In the genomic region with DNA sequence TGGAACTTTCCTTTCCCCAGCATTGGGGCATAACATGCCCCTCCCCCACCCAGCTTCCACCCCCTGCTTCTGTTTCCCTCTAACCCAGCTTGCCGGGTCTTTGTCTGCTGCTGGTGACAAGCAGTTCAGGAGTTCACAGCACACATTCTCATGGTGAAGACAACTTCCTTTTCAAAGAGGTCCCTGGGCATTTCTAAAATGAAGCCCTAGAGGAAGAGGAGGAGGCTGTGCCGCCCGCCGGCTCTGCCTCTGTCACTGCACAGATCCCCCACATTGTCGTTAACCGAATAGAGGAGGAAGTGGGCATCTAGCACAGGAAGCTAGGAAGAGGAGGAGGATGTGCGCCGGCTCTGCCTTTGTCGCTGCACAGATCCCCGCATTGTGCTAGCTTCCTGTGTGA, we compare ENCODE assay signal across 8 mouse cellular contexts.
DNase-seq lines count a peak whose midpoint lies in the region; ATAC-seq lines count a peak whose summit lies in the region.

No protein-coding gene starts in this region.

- peaks cover 36% of the 10 kb centered on the region for H3K4me1 ChIP-seq in embryonic facial prominence, embryonic 15.5 days
- H3K4me1 ChIP-seq in midbrain, embryonic 16.5 days (ENCODE audit: control insufficient read depth, insufficient read depth, low read length) = peaks cover 31% of the 10 kb centered on the region

- H3K27ac ChIP-seq in embryonic facial prominence, embryonic 15.5 days (replicated peaks) = peak overlapping the region; percentile 45
- no peak overlapping the region; the same call in 1 of the 2 replicates for H3K27ac ChIP-seq in midbrain, embryonic 16.5 days (ENCODE audit: low read length)

- H3K4me2 ChIP-seq in embryonic facial prominence, embryonic 15.5 days (replicated peaks) = peak overlapping the region; percentile 28
- H3K4me2 ChIP-seq in midbrain, embryonic 16.5 days (ENCODE audit: low read length) = peak overlapping the region; percentile 5; the same call in 1 of the 2 replicates

- no peak for ATAC-seq in embryonic facial prominence, embryonic 15.5 days (ENCODE audit: insufficient number of reproducible peaks, low FRiP score, low TSS enrichment, low read depth)
- ATAC-seq in midbrain, embryonic 16.5 days = no peak

- H3K36me3 ChIP-seq in embryonic facial prominence, embryonic 15.5 days = no peaks in the 10 kb centered on the region
- no peaks in the 10 kb centered on the region for H3K36me3 ChIP-seq in midbrain, embryonic 16.5 days (ENCODE audit: control insufficient read depth, insufficient read depth, low read length)

- no peaks in the 10 kb centered on the region for H3K9me3 ChIP-seq in embryonic facial prominence, embryonic 15.5 days (replicated peaks)
- no peaks in the 10 kb centered on the region for H3K9me3 ChIP-seq in midbrain, embryonic 16.5 days (replicated peaks; ENCODE audit: control insufficient read depth, low read length, poor library complexity, severe bottlenecking)

- H3K4me3 ChIP-seq in embryonic facial prominence, embryonic 15.5 days (replicated peaks) = no peak overlapping the region
- no peak overlapping the region for H3K4me3 ChIP-seq in midbrain, embryonic 16.5 days (ENCODE audit: low read depth, low read length)

- no peaks in the 10 kb centered on the region for H3K27me3 ChIP-seq in embryonic facial prominence, embryonic 15.5 days
- no peaks in the 10 kb centered on the region for H3K27me3 ChIP-seq in midbrain, embryonic 16.5 days (ENCODE audit: control insufficient read depth, insufficient read depth, low read depth, low read length)

- H3K9ac ChIP-seq in embryonic facial prominence, embryonic 15.5 days = no peak overlapping the region
- H3K9ac ChIP-seq in midbrain, embryonic 16.5 days (ENCODE audit: low read depth, low read length) = no peak overlapping the region

- WGBS in embryonic facial prominence, embryonic 15.5 days = 21% methylated on average over 10 of the region's 10 CpGs
- WGBS in midbrain, embryonic 16.5 days = 28% methylated on average over 10 of the region's 10 CpGs

- DNase-seq in adrenal gland, postnatal 14 days = peak; percentile 15
- no peak for DNase-seq in adrenal gland, postnatal 10 days
- peak; percentile 79 for DNase-seq in 416B (ENCODE audit: low read depth)
- DNase-seq in kidney, postnatal 10 days = peak; percentile 25
- no peak for DNase-seq in cerebellum, postnatal 14 days
- DNase-seq in ovary, postnatal 10 days (ENCODE audit: low spot score) = no peak

Comparison
In these comparisons a context has a peak if more than half of its experiments do, and no peak if none do; other contexts are left out.
1. DNase-seq: peak in adrenal gland, postnatal 14 days (single experiment), 416B (single experiment) and kidney, postnatal 10 days (single experiment); none in adrenal gland, postnatal 10 days (single experiment), cerebellum, postnatal 14 days (0 of 2) and ovary, postnatal 10 days (single experiment).